Mouse (Mus musculus): Measurements from ENCODE around the gene Coro2a.

- TF ChIP-seq CTCF (conservative IDR thresholded peaks at IDR 0.05; ENCODE audit: insufficient read depth, insufficient read length, low read depth, low read length) (no peak), POLR2A (IDR thresholded peaks at IDR 0.05; ENCODE audit: low read depth, low read length) (no peak)
Measured at GRCm38 (mm10) chr4:46568169-46568568, 33.8 kb downstream of the Coro2a start.
